Mouse (Mus musculus): ENCODE measurements at regions not wholly inside any gene's neighbourhood (a gene's known extent, or its start where the extent isn't known, plus 50 kb on each side); places are given as distances from the start of the nearest gene placed in this dataset.

DNA sequence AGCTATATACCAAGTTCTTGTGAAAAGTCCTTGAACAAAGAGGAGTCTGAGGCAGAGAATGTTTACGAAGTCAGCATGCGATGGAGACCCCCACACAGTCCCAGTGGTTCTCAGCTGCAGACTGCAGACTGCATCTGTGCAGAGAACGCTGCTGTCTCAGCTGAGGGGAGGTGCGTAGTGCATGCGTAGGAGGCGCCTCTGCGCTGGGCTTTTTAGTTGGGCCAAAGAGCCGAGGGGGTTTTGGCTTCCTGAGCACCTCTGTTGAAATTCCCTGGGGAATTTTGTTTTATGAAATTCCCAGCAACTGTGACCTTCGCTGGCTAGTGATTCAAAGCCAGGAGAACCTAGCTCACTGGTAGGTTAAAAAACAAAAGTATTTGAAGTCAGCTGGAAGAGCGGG is 56.9 kb upstream of the Cyp1b1 start:
- no peak for TF ChIP-seq CTCF (IDR thresholded peaks at IDR 0.05; ENCODE audit: control insufficient read depth, insufficient read depth, insufficient replicate concordance, low read depth, low read length)
- no peak for TF ChIP-seq POLR2A (IDR thresholded peaks at IDR 0.05; ENCODE audit: control insufficient read depth, low read depth, low read length)
